Mouse (Mus musculus) adrenal gland, postnatal 14 days (tissue): ENCODE results near the gene Klrb1c. TPM values are rescaled to one million over a fixed set of nuclear protein-coding genes. Genes with fewer than 3 reads are reported as not detected.
"Not testable (repeated sequence)": the region's sequence is repeated elsewhere in the genome, so short reads cannot be mapped to it uniquely, and the experiment has no call there.

Experiments used
- DNase-seq: peaks from one replicate; pipeline ENCODE4 v3.0.0; 2021; ENCODE audit warnings: mixed read lengths
- long read RNA-seq, 2 experiments: library from polyadenylated mRNA; stranded (forward); transcript quantifications; one replicate each; pipeline ENCODE4 v2.0.0; 2021
- total RNA-seq: library from RNA; stranded (reverse); gene quantifications from 2 replicates; pipeline ENCODE4 v1.2.3, GENCODE M21; 2021

The Klrb1c gene
- 0.30 and 0.68 TPM in 2 replicates for total RNA-seq
- long read RNA-seq, experiment 1 = 0 reads
- long read RNA-seq, experiment 2 = 0 reads

- no peak for DNase-seq
Observed at GRCm38 (mm10) chr6:128789115-128789514, at the start of gene Klrb1c. Gene Klrb1c (minus strand): TSS chr6:128789215.

- DNase-seq = no peak
Observed at GRCm38 (mm10) chr6:128837454-128838341, 48.7 kb upstream of the Klrb1c start.

GRCm38 (mm10) chr6:128836955-128837334 lies 47.9 kb upstream of the Klrb1c start:
- no peak for DNase-seq

- DNase-seq = no peak
Observed at GRCm38 (mm10) chr6:128836191-128836954, 47.4 kb upstream of the Klrb1c start.

GRCm38 (mm10) chr6:128835571-128835970 lies 46.6 kb upstream of the Klrb1c start:
- no peak for DNase-seq

GRCm38 (mm10) chr6:128833046-128833445 lies 44.0 kb upstream of the Klrb1c start:
- no peak for DNase-seq

GRCm38 (mm10) chr6:128829837-128830236 lies 40.8 kb upstream of the Klrb1c start:
- DNase-seq = no peak

GRCm38 (mm10) chr6:128826781-128827180 lies 37.8 kb upstream of the Klrb1c start:
- no peak for DNase-seq

GRCm38 (mm10) chr6:128826132-128826531 lies 37.1 kb upstream of the Klrb1c start, which contains the start of the genes Gm44511 and Klrb1b:
Gene Gm44511 (minus strand): TSS chr6:128826315.
Gene Klrb1b (minus strand): TSS chr6:128826331.
- no peak for DNase-seq

- no peak for DNase-seq
Observed at GRCm38 (mm10) chr6:128818083-128818802, 29.2 kb upstream of the Klrb1c start.

- DNase-seq = peak; percentile 26
Observed at GRCm38 (mm10) chr6:128808532-128808931, 19.5 kb upstream of the Klrb1c start.

GRCm38 (mm10) chr6:128807021-128807420 lies 18.0 kb upstream of the Klrb1c start:
- no peak for DNase-seq

GRCm38 (mm10) chr6:128804823-128805640 lies 16.0 kb upstream of the Klrb1c start:
- DNase-seq = peak; percentile 77

- peak; percentile 96 for DNase-seq
Observed at GRCm38 (mm10) chr6:128802999-128803857, 14.2 kb upstream of the Klrb1c start.

GRCm38 (mm10) chr6:128802557-128802956 lies 13.5 kb upstream of the Klrb1c start:
- DNase-seq = no peak

- DNase-seq = not testable (repeated sequence)
Observed at GRCm38 (mm10) chr6:128800696-128801095, 11.7 kb upstream of the Klrb1c start.

GRCm38 (mm10) chr6:128799896-128800270 lies 10.9 kb upstream of the Klrb1c start:
- DNase-seq = no peak

- peak; percentile 86 for DNase-seq
Observed at GRCm38 (mm10) chr6:128799144-128799895, 10.3 kb upstream of the Klrb1c start.

GRCm38 (mm10) chr6:128798772-128799143 lies 9.7 kb upstream of the Klrb1c start:
- peak; percentile 81 for DNase-seq
